Mouse (Mus musculus) spleen, adult 2 months (tissue): Measurements from ENCODE around the gene Cmc2.

ENCODE experiments used
- CTCF ChIP-seq: fragments of 200-500 bp; IDR thresholded peaks from 2 replicates; pipeline ENCODE4 v1.5.1; 2011; ENCODE audit warnings: mild to moderate bottlenecking, inconsistent platforms; ENCODE audit not compliant: insufficient read depth, insufficient read length, insufficient replicate concordance; ENCODE audit errors: extremely low read depth
- POLR2A ChIP-seq: fragments of 200-500 bp; IDR thresholded peaks from 2 replicates; pipeline ENCODE4 v1.6.1; 2011; ENCODE audit warnings: low read depth, low read length, inconsistent platforms

- TF ChIP-seq POLR2A = no peak
- no peak for TF ChIP-seq CTCF
Measured at GRCm38 (mm10) chr8:116892130-116892529, 29.1 kb downstream of the Cmc2 start.
